Mouse (Mus musculus) erythroblast, embryonic 14.5 days (primary cell): ENCODE data around the gene Smarca4.

ENCODE experiments used
- GATA1 ChIP-seq: IDR thresholded peaks from 2 replicates; pipeline ENCODE4 v1.6.1; 2012; ENCODE audit warnings: low read length, inconsistent platforms, mixed read lengths
- TAL1 ChIP-seq: IDR thresholded peaks from 3 replicates; pipeline ENCODE4 v1.6.1; 2012; ENCODE audit warnings: low read length, inconsistent platforms, mixed read lengths

- TF ChIP-seq TAL1 (no peak), GATA1 (no peak)
These were observed at the start of gene Smarca4 for GRCm38 (mm10) chr9:21615617-21616231.
